Mouse (Mus musculus): ENCODE data around the gene Aqr.
A peak's percentile ranks its signal among the peaks of the same experiment; 100 is the strongest.

Gene Aqr

DNA sequence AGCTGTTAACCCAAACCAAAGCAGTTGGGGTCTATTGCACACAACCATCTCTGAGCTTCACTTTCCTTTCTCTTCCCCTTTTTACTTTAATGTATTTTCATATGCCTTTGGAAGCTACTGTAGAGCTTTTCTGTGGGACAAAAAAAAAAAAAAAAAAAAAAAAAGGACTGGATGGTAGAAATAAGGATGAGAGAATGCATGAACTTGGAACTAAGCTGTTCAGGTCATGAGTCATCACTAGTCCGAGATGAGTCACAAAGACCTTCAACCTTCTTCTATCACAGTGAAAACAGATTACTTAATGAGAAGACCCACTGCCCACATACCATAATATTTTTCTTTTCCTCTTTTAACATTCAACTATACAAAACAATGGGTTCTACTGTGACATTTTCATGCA lies 127.2 kb downstream of the Aqr start:
- no peak for DNase-seq

DNA sequence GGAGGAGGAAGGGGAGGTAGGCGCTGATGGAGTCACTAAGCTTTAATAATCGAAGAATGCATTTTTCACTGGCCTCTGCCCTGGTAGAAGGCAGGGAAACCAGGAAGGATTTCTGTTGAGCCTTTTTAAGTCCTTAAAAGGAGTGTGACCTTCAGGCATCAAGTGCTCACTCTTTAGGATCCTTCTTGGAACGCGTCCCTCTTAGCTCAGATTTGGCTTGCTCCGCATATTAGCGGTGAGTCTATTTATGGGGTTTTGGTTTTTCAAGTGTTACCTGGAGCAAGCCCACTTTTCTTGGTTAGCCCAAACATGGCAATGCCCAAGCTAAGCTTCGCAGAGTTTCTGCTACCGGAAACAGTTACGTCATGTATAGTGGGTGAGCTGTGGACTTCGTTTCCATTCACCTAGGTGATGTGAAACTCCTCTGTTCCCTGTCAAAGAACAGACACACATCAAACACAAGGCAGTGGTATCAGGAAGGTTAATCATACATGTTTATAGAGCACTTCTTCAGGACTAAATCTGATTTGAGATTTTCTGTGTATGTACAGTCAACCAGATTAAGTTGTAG lies 128.5 kb downstream of the Aqr start:
- no peak for DNase-seq

DNA sequence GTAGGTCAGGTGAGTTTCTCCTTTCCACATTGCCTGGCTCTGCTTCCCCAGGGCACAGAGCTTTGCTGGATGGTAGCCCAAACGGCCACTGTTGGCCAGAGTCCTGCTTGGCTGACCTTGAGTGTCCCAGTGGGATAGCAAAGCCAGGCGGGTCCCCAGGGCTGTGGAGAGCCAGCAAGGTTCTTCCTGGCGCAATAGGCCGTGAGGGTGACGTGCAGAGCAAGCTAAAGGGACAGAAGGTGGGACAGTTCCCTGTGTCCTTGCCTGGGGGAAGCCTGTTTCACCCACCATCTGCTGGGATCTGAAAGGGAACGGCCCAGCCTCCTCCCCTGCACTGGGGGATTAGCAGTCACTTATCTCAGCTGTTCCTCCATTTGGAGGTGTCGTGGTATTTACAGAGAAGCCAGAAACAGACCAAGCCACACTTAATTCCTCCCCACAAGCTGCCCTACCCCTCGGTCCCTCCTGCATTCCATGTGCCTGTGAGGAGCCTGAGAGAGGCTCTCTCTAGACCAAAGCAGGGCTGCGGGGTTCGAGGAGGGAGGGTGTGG lies 129.4 kb downstream of the Aqr start:
- peak; percentile 65 for DNase-seq

DNA sequence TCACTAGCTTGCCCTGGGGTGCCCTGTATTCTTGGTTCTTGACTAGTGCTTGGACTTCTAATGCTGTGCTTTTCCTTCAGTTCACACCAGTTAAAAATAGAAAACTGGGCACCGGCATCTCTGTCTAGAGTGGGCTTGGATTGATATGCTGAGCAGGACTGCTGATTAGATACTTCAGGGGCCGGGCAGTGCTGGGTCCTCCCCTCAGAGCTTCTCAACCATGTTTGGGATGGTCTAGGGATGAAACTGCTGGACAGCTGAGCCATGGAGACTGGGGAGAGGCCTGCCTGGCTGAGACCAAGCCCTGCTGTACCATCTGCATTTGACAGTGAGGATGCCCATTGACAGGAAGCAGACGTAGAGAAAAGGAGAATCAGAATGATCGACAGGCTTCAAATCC lies 132.7 kb downstream of the Aqr start:
- no peak for DNase-seq

DNA sequence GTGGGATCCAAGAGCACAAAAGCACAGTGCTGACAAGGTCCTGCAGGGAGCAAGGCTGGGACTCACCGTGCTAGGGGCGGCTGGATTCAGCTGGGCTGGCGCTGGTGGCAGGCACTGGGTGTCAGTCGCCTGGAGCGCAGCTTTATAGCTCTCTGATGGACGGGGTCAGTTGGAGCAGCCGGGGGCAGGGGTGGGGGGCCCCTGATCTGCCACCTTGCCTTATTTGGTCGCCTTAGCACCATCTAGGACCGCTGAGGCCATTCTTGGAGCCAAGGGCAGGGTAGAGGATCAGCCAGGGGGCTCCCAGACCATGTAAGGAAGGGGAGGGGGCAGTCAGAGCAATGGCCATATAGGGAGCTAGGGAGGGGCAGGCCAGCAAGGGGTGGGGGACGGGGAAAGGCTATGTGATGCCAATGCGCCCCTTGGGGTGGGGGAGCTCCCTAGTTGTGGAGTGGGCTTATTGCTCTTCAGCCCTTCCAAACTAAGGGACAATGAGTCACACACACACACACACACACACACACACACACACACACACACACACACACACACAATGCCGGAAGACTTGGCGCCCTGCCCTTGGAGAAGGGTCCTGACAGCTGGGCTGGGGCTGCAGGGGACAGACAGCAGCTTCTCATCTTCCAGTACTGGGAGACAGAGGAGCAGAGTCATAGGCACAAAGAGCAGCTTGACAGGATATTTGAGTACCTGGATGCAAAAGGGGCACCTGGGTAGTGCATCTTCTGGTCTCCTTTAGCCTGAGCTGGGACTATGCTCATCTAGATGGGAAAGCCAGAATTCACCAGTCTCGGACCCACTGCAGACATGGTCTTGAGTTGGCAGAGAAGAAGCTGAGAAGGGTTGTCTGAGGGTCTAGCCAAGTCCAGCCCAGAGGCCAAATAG lies 133.9 kb downstream of the Aqr start, which contains the start of gene Actc1:
Actc1 (minus strand) TSS at position 853 of the 903 bp plus-strand sequence.
- no peak for DNase-seq

DNA sequence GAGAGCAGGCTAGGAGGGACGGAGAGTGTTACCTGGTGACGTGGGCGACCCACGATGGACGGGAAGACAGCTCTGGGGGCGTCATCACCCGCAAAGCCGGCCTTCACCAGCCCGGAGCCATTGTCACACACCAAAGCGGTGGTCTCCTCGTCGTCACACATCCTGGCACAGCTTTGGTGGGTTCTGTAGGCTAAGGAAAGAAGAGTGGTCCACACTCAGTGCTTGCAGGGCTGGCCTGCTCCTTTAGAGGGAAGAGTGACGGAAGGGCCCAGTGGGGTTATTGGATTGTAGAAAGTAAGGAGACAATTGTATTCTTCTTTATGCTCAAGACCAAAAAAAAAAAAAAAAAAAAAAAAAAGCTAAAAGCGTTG lies 135.0 kb downstream of the Aqr start:
- no peak for DNase-seq
